Mouse (Mus musculus) gastrocnemius, postnatal 25 days (tissue): ENCODE data around the gene Olfr479. TPM values are rescaled to one million over a fixed set of nuclear protein-coding genes. Genes with fewer than 3 reads are reported as not detected.
"Not testable (repeated sequence)": the region's sequence is repeated elsewhere in the genome, so short reads cannot be mapped to it uniquely, and the experiment has no call there.

Source experiments
- DNase-seq: peaks from one replicate; pipeline ENCODE4 v3.0.0; 2022
- long read RNA-seq, 2 experiments: library from polyadenylated mRNA; stranded (forward); transcript quantifications; one replicate each; pipeline ENCODE4 v2.0.0; 2021
- total RNA-seq, 2 experiments: library from RNA; stranded (reverse); gene quantifications; 1 replicate in 1 of 2; 2 replicates in 1 of 2; pipeline ENCODE4 v1.2.3; 2021

Olfr479 gene
- total RNA-seq, result not detected
- long read RNA-seq, experiment 1, result 0 reads
- long read RNA-seq, experiment 2, result 0 reads

DNA sequence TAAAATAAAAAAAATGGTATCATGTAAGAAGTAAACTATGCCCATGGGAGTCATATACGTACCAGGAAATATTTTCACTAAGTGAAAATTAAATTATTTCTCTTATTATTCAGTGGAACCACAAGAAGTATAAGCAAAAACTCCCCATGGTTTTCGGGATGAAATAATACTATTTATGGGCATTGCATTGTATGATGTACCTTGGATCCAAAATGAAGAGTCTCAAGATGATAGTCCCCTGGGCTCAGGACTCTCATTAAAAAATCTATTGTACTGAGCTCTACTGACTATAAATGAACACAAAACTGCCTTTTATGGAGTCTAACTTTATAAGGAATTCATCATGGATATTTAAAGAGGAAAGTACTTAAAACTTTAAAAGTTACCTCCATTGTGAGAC, at the start of gene Olfr479:
Gene Olfr479, plus strand, starts transcription at position 301 of the 400 bp plus-strand sequence.
- no peak for DNase-seq

- not testable (repeated sequence) for DNase-seq
Measured at GRCm38 (mm10) chr7:108014256-108014655, 36.2 kb upstream of the Olfr479 start.

GRCm38 (mm10) chr7:108033889-108034288, 16.6 kb upstream of the Olfr479 start, which contains the start of gene Olfr478:
Olfr478 (minus strand) TSS chr7:108033989.
- no peak for DNase-seq

DNA sequence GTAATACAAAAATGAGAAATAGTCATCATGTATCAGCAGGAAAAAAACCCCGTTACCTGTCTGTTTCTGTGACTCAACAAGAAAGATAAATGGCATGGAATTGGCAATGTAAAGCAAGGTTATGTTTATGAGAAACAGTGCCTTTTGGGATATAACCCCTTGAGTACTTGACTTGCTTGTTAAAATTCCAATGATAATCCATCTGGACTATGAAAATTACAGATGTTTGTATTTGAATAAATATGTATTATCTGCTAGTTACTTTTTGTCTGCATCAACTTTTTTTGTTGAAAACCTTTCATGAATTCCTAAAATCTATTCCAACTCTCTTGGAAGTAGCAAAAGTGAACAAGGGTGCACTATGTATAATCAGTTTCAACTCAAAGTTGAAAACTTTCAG, 16.8 kb downstream of the Olfr479 start, which contains the start of gene Olfr480:
Gene Olfr480, minus strand, starts transcription at position 101 of the 400 bp plus-strand sequence.
- no peak for DNase-seq

GRCm38 (mm10) chr7:108079555-108079954, 29.1 kb downstream of the Olfr479 start, which contains the start of gene Olfr481:
Olfr481 (plus strand) TSS chr7:108079855.
- no peak for DNase-seq

DNA sequence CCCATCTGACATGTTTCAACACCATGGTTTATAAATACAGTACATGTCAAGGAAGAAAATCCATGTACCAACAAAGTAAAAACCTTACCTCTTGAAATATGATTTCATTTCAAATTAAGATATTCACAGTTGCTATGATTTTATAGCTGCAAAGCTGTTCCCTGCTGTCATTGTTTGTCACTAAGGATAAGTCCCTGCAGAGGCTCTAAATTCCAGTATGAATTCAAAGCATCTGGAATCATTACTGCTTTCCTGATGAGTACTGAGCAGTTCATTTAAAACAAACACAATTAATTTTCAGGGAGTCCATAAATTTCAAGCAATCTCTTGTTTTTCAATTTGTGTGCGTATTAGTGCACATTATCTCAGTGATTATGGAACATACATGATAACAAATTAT, 47.0 kb downstream of the Olfr479 start, which contains the start of gene Olfr482:
Gene Olfr482, minus strand, starts transcription at position 101 of the 400 bp plus-strand sequence.
- DNase-seq, result no peak

GRCm38 (mm10) chr7:108100549-108100948, 50.1 kb downstream of the Olfr479 start, which contains the start of gene Olfr483:
Olfr483 (plus strand) TSS chr7:108100849.
- DNase-seq, result no peak

Other genes with a start within 250 kb of the Olfr479 start
- gene Ovch2, start 249.5 kb upstream of the Olfr479 start, total RNA-seq, result not detected
- not detected for gene Olfr467, start 238.4 kb upstream of the Olfr479 start, total RNA-seq
- not detected for gene Olfr469, start 225.2 kb upstream of the Olfr479 start, total RNA-seq
- not detected for gene Olfr470, start 203.2 kb upstream of the Olfr479 start, total RNA-seq
- not detected for gene Olfr472, start 152.8 kb upstream of the Olfr479 start, total RNA-seq
- gene Olfr473, start 120.2 kb upstream of the Olfr479 start, total RNA-seq, result not detected
- not detected for gene Olfr474, start 96.0 kb upstream of the Olfr479 start, total RNA-seq
- gene Olfr476, start 85.9 kb upstream of the Olfr479 start, total RNA-seq, result not detected
- gene Olfr477, start 64.0 kb upstream of the Olfr479 start, total RNA-seq, result not detected
- not detected for gene Olfr478, start 16.7 kb upstream of the Olfr479 start, total RNA-seq
- not detected for gene Olfr480, start 16.7 kb downstream of the Olfr479 start, total RNA-seq
- gene Olfr481, start 29.2 kb downstream of the Olfr479 start, total RNA-seq, result not detected
- under 1 TPM; 0.46 to 0.61 TPM for gene Olfr482, start 46.9 kb downstream of the Olfr479 start, total RNA-seq
- not detected for gene Olfr483, start 50.2 kb downstream of the Olfr479 start, total RNA-seq
- gene Olfr484, start 76.8 kb downstream of the Olfr479 start, total RNA-seq, result not detected
- gene Olfr485, start 109.2 kb downstream of the Olfr479 start, total RNA-seq, result not detected
- not detected for gene Olfr486, start 122.0 kb downstream of the Olfr479 start, total RNA-seq
- gene Olfr487, start 163.9 kb downstream of the Olfr479 start, total RNA-seq, result not detected
- gene Olfr488, start 207.7 kb downstream of the Olfr479 start, total RNA-seq, result not detected
- gene Olfr490, start 238.2 kb downstream of the Olfr479 start, total RNA-seq, result not detected